Mouse (Mus musculus) CH12.LX (cell line): ENCODE measurements around the gene B430306N03Rik.

ENCODE experiments used
- CHD1 ChIP-seq: IDR thresholded peaks from 2 replicates; pipeline ENCODE4 v1.6.1; 2012; ENCODE audit warnings: low read depth, low read length, improper control_type of control experiment, inconsistent platforms
- CTCF ChIP-seq, 2 experiments: IDR thresholded peaks in 1 of 2; conservative IDR thresholded peaks in 1 of 2; 2 replicates each; pipeline ENCODE4 v1.5.1; 2011 to 2012; ENCODE audit warnings: low read depth in 2 of 2, low read length in 2 of 2, improper control_type of control experiment in 1 of 2, inconsistent platforms in 1 of 2, mild to moderate bottlenecking in 1 of 2, moderate library complexity in 1 of 2
- JUN ChIP-seq: IDR thresholded peaks from 2 replicates; pipeline ENCODE4 v1.6.1; 2011; ENCODE audit warnings: low read depth, mild to moderate bottlenecking, low read length, improper control_type of control experiment, moderate library complexity; ENCODE audit not compliant: insufficient read depth
- KAT2A ChIP-seq: IDR thresholded peaks from 2 replicates; pipeline ENCODE4 v1.6.1; 2012; ENCODE audit warnings: low read length, improper control_type of control experiment, inconsistent platforms; ENCODE audit not compliant: insufficient replicate concordance
- MAFK ChIP-seq: IDR thresholded peaks from 2 replicates; pipeline ENCODE4 v1.6.1; 2011; ENCODE audit warnings: low read length, improper control_type of control experiment; ENCODE audit not compliant: insufficient replicate concordance
- MAZ ChIP-seq: IDR thresholded peaks from 2 replicates; pipeline ENCODE4 v1.6.1; 2012; ENCODE audit warnings: low read depth, mild to moderate bottlenecking, inconsistent platforms, low read length, improper control_type of control experiment, moderate library complexity
- POLR2A ChIP-seq: IDR thresholded peaks from 2 replicates; pipeline ENCODE4 v1.6.1; 2011; ENCODE audit warnings: low read depth, mild to moderate bottlenecking, improper control_type of control experiment, low read length
- POLR2AphosphoS2 ChIP-seq: IDR thresholded peaks from 2 replicates; pipeline ENCODE4 v1.6.1; 2011; ENCODE audit warnings: low read depth, low read length, improper control_type of control experiment

DNA sequence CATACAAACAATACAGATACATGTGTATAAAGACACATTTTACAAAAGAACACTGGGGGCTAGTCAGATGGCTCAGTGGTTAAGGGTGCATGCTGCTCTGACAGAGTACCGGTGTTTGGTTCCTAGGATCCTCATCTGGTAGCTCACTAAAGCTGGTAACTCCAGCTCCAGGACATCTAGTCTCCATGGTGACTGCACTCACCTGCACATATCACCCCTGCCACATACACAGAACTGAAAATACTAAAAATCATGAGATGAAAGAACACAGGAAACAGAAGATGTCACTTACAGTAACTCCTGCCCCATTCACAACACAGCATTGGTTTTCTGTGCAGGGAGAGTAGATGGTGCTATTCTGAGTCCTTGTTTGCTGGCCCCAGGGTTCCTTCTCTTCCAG, 2.7 kb downstream of the B430306N03Rik start:
- no peak for TF ChIP-seq POLR2AphosphoS2
- no peak for TF ChIP-seq CHD1
- no peak for TF ChIP-seq CTCF (conservative IDR thresholded peaks at IDR 0.05 in 1 of 2, IDR thresholded peaks at IDR 0.05 in 1 of 2; ENCODE audit: low read depth in 2 of 2, low read length in 2 of 2)
- no peak for TF ChIP-seq KAT2A
- TF ChIP-seq POLR2A, result no peak
- TF ChIP-seq MAZ, result no peak
- TF ChIP-seq JUN, result no peak
- TF ChIP-seq MAFK, result no peak
